Mouse (Mus musculus): ENCODE data around the gene Ap1s3.

Gene Ap1s3

GRCm38 (mm10) chr1:79592721-79593277 is 79.0 kb downstream of the Ap1s3 start:
- no peak for DNase-seq (ENCODE audit: low spot score in 2 of 2)

GRCm38 (mm10) chr1:79591091-79591490 is 80.7 kb downstream of the Ap1s3 start:
- no peak for DNase-seq (ENCODE audit: low spot score in 2 of 2)

- DNase-seq (ENCODE audit: low spot score in 2 of 2): no peak
Observed at GRCm38 (mm10) chr1:79589971-79590763, 81.6 kb downstream of the Ap1s3 start.

GRCm38 (mm10) chr1:79589424-79589823 is 82.3 kb downstream of the Ap1s3 start:
- DNase-seq (ENCODE audit: low spot score in 2 of 2): no peak

- peak in 1 of 2 experiments; percentile 50 for DNase-seq (ENCODE audit: low spot score in 2 of 2)
Observed at GRCm38 (mm10) chr1:79581136-79581679, 90.6 kb downstream of the Ap1s3 start.

- DNase-seq (ENCODE audit: low spot score in 2 of 2): no peak
Observed at GRCm38 (mm10) chr1:79577357-79577756, 94.4 kb downstream of the Ap1s3 start.

- DNase-seq (ENCODE audit: low spot score in 2 of 2): no peak
Observed at GRCm38 (mm10) chr1:79571912-79572311, 99.9 kb downstream of the Ap1s3 start.

GRCm38 (mm10) chr1:79571126-79571525 is 100.6 kb downstream of the Ap1s3 start:
- no peak for DNase-seq (ENCODE audit: low spot score in 2 of 2)

- DNase-seq (ENCODE audit: low spot score in 2 of 2): no peak
Observed at GRCm38 (mm10) chr1:79561186-79561585, 110.6 kb downstream of the Ap1s3 start.

Measured in frontal cortex, postnatal 25 days (tissue).